Mouse (Mus musculus): Measurements from ENCODE around the gene Greb1.

The Greb1 gene

DNA sequence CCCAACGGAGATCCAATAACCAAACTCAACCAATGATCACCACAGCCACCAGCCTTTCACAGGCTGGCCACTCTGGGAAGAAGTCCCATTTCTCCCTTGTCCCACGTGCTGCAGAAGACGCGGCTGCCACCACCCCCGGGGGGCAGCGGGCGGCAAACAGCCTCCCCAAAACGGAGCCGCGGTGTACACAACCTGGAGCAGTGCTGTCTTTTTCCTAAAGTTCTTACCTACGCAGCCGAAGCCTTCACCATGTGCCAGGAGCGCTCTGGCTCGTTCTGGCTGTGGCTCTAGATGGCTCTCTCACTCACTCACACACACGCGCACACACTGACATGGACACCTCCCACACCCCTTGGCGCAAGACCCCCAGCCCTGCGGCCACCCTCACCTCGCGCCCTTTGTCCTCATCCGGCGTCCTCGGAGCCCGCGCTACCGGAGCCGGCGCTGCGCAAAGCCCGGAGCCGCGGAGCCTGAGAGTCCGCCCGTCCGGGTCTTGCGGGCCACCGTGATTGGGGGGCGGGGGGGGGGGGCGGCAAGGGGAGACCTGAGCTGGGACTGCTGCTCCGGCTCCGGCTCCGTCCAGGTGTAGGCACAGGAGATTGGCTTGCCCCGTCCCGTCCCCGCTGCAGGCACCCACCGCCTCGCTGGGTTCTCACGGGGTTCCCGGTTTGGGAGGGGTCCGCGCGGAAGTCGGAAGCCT is at the start of gene Greb1:
Gene Greb1, minus strand, starts transcription at position 628 of the 700 bp plus-strand sequence.
- no peak for DNase-seq

DNA sequence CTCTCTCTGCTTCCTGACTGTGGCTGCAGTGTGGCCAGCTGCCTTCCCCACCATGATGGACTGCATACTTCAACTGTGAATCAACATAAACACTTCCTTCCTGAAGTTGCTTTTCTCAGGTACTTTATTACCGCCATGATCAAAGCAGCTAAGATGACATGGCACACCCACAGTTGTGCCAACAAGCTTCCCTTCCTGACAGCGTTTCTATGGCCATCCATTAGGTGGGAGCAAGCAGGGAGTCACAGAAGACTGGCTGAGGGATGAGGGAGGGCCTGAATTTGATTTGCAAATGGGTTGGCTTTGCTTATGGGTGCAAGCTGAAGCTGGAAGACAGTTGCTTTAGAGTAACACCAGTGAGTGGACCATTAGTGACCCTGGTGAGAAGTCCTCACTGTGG is 49.1 kb upstream of the Greb1 start:
- no peak for DNase-seq

DNA sequence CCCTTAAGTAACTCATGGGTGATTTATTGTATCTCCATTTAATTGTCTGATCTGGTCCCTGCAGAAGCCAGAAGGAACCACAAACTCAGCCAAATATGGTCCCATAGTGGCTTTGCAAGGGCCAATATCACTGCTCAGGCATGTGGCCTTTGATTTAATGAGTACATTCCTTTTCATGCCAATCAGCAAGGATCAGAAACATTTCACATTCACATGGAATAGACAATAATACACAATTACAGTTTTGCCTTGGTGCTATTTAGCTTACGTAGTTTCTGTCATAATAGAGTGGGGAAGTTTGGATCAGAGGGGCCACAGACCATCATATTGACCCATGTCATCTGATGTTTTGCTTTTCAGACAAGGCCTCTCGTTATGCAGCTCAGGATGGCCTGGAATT is 47.8 kb upstream of the Greb1 start:
- DNase-seq = no peak

DNA sequence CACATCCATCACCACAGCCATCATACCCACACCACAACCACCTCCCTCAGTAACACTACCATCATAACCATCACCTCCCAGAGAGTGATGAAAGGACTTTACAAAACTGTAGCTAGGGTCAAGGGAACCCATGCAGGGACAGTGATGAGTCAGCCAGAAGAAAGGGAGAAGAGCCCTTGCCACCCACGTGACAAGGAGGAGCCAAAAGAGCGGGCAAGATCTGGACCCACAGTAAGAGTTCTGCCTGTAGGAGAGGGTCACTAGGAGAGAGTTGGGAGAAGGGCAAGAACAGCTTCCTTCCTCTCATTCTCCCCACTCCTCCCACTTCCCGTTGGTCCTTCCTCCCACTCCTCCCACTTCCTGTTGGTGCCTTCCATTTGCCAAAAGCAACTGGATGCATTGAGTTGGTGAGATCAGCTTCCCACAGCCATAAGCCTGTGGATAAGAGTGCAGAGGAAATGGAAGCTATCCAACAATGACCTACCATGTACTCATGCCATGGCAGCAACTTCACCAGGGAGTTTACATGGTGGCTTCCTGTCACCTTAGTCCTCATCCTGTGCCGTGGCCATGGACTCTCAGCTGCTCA is 46.6 kb upstream of the Greb1 start:
- no peak for DNase-seq

DNA sequence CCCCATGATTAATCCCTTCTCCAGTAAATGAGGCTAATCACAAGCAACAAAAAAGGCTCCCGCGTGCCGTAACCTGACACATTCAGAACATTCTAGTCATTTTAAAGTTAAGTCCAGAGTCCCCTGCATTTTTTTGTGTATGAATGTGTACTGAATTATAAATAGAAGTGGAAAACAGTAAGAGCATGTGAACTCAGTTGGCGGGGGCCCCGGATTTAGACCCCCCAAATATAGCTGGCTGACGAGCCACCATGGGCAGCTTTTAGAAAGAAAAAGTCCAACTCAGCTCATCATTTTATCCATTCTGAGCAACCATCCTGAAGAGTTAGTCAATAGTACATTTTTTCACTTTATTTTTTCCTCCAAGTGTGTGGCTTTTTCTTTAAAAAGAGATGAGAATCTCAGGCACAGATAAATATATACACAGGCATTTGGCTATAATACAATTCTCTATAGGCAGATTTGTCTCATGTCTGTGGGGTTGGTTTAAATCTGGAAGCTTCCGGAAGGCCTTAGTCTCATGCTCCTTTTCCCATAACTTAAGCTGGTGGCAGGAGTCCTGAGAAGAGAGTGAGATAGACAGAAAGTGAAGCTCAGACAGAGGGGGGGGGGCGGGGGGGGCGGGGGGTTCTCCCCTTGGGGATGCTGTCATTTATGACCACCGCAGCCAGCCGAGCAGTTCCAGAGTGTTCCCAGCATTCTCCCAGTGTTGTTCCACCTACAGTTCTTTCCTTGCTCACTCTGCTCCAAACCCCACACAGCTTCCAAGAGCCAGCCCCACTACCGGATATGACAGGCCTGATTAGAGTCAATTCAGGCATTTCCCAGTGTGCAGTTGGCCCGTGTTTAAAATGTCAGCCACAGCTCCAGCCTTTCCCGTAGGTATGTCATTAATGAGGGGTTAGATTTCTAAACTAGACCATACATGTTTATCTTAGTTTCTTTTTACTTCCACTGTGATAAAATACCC is 44.2 kb upstream of the Greb1 start:
- DNase-seq = no peak

DNA sequence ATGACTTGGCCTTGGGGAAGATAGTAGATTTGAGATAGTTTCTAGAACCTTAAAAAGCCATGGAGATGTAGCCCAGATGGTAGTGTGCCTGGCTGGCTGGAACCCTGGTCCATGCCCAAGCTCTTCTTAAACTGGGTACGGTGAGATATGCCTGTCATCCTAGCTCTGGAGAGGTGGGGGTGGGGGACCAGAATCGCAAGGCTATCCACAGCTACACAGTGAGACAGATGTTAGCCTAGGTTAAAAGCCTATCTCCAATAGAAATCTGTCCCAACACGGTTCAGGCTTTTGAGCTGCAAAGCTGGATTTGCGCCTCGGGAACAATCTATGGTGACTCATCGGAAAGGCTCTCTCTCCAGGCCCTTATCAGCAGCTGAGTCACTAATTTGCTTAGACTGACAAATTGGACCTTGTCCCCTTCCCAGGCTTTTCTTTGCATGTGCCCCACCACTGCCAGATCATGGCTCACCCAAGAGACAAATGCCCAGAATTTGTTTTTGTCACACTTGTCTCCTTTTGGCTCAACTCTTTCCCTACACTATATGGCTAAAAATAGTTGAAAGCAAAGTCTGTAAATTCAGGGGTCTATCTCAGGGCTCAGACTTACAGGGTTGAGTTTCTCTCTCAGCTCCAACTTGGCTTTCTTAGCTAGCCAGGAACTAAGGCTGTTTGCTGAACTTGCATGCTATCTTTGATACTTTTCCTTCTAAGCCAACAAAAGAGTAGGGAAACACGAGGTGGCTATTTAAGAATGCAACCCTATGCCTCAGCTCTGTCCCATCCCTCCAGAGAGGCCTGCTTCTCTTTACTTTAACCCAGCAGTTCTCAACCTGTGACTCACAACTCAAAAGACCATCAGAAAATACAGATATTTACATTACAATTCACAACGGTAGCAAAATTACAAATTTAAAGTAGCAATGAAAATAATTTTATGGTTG is 40.4 kb upstream of the Greb1 start:
- no peak for DNase-seq

DNA sequence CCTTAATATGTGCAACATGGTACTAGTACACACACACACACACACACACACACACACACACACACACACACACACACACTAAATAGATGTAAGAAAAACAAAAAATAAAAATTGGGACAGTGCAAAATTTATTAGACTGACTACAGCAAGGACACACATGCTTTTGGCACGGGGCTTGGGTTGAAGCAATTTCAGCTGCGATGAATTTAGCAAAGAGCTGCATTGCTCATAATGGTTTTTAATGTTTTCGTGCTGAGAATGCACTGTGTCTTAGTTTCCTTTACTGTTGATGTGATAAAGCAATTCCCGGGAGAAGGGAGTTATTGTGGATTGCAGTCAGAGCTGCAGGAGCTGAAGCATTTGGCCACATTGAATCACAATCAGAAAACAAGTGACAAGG is 37.1 kb upstream of the Greb1 start:
- DNase-seq = no peak

DNA sequence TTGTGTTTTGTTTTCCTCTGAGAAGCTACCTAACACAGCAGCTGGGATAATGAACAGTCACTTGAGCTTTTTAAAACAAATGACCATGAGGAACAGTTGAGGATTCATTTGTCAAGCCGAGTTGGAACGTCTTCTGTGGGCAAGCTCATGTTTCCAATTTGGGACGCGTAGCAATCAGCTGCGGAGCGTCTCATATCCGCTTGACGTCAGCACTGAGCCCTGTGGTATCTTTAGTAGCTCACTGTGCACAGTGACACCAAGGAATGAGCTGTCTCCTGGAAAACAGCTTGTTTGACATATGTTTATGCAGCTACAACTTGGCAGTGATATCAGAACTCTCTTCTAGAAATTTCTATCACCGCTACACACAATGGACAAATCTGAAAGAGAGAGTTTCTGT is 35.5 kb upstream of the Greb1 start:
- DNase-seq = peak; percentile 89

DNA sequence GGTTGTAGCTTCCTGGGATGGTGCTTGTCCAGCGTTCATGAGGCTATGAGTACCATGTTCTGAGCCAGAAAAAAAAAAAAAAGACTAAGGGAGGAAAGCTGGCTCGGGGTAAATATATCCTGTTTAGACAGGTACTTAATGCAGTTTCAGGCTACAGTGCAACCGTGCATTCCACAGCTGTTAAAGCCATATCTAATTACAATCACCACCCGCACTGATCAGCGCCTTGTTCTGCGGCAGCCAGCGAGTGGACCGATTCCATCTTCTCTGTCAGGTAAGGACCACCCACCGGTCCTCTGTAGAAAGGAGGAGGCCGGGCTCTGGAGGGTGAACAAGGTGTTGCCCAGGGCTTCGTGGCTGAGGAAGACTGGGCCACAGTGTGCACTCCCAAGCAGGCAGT is 34.0 kb upstream of the Greb1 start:
- peak; percentile 31 for DNase-seq

DNA sequence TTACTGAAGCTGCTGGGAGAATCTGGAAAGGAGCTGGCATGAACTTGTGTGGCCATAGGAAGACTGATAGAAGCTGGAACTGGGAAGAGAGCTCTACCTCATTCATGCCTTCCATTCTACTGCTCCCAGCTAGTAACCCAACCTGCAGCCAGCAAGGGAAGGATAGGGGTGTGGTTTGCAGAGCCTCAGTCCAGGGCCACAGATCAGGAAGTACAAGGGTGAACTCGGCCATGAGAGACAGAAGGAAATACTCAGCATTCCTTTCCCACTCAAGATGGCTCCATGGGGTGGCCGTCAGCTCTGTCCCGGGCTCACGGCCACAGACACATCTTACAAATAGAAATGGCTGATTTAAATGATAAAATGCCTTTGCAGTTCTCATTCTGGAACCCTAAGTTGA is 30.4 kb upstream of the Greb1 start:
- DNase-seq = no peak

DNA sequence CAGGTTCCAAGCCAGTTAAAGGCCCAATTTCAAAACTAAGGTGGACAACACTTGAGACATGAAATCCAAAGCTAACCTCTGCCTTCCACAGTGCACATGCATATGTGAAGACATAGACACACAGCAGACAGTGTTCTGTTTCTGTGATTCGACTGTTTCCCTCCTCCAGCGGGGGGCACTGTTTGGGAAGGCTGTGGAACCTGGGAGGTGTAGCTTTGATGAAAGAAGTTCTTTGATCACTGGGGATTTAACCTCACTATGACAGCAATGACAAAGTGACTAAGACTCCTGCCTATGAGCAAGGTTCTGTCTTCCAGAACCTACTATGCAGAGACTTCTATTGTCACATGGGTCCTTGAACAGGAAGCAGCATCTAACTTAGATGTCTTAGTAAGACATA is 29.1 kb upstream of the Greb1 start:
- DNase-seq = no peak

DNA sequence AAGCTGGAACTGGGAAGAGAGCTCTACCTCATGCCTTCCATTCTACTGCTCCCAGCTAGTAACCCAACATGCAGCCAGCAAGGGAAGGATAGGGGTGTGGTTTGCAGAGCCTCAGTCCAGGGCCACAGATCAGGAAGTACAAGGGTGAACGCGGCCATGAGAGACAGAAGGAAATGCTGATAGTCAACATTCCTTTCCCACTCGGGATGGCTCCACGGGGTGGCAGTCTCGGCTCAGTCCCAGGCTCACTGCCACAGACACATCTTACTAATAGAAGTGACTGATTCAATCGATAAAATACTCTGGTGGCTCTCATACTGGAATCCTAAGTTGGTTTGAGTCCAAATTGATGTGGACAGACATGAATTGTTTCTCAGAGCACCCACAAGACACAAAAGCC is 27.8 kb upstream of the Greb1 start:
- no peak for DNase-seq

DNA sequence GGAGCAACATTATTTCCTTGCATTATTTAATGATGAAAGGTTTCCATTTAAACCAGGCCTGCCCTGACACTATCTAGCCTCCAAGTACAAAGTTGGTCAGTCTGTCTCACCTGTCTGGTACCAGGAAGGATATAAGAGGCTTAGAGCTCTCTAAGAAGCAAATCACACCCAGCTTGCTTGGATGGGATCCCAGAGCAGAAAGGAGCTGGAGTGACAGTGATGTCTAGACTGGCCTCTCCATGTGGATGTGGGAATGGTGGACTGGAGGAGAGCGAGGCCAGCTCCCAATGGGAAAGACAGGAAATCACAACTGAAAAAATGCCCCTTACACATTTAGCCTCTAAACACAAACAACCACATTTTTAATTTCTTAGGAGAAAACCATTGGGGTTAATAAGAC is 23.0 kb upstream of the Greb1 start:
- DNase-seq = no peak

DNA sequence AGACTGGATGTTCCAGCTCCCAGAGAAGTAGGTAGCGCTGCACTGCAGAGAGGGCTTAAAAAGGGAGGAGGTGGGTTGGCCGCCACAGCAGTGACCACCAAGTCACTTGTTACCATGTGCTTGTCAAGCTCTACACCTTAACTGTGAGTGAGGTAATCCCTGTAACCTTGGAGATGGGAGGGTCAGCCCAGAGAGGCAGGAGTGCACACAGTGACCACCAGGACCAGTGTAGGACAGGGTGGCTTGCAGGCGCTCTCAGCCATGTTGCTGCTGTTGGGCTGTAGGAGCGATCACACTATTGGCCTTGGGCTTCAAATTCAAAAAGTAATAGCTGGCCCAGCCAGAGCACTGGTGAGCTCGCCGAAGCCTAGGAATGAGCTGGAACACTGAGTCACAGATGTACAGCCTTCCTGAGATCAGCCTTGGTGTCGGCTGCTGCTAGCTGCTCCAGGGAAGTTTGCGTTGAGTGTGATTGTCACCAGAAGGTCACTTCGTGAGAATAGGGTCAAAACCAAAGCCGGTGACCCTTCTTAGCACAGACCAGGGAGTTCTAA is 21.6 kb upstream of the Greb1 start:
- DNase-seq = no peak

DNA sequence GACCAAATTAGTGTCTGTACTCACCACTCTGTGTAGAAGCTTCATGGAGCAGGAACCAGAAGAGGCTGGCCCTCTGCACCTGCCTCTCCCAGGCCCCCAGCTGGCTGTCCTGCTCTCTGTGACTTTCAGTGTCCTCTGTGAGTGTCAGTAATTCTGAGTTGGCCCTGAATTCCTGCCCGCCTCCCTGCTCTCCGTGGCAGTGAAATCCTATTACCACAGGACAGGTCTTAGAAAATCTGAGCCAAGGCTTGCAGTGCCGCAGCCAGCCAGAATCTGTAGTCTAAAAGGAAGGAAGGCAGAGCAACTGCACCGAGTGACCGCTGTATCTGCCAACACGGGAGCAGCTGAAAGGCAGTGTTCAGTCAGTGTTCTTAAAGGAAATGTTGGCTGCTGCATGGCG is 20.1 kb upstream of the Greb1 start:
- peak; percentile 44 for DNase-seq

DNA sequence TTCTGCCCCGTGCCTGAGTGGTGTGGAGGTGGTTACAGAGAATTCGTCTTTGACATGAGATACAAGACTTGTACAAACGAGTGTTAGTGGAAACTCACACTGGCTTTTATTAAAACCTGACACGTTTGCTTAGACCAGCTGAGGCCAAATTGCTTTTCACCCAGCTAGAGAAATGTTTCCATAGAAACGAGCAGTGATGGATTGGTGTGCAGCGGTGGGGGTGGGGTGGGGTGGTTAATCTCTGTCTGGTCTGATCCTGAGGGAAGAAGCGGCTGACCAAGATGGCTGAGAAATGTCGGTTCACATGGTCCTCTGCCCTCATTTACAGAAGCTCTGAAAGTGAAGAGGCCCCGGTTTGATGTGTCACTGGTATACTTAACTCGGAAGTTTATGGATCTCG is 17.8 kb upstream of the Greb1 start:
- DNase-seq = no peak

DNA sequence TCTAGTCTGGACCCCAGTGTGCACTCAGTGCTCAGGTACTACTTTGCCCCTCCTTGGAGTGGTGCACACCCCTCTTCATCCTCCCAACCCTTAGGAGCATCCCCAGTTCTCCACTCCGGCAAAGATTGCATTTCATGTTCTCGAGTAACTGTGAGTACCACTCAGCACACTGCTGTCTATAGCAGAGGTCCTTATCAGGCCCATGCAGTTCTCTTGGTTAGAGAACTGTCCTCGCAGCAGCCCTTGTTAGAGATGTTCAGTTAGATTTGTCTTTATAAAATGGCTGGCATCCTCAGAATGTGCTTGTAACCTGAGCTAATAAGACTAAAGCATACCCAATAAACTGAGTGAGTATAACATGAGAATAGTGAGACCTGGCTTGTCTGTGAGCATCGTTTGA is 16.5 kb upstream of the Greb1 start:
- DNase-seq = peak; percentile 2

DNA sequence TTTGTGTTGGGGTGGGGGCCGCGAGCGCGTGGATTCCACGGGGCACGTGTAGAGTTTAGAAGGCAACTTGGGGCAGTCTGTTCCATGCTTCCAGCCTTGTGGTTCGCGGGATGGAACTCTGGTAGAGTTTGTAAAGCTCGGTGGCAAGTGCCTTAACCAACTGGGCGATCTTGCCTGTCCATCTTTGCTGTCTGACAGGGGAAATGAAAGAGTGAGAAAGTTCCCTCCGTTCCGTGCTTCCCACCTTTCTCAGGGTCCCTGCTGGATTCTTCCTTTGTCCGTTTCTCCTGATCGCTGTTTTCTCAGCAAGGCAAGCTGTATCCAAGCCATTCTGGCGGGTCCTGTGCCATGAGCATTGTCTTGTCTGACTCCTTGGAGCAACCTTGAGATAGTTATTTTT is 10.8 kb upstream of the Greb1 start:
- no peak for DNase-seq

DNA sequence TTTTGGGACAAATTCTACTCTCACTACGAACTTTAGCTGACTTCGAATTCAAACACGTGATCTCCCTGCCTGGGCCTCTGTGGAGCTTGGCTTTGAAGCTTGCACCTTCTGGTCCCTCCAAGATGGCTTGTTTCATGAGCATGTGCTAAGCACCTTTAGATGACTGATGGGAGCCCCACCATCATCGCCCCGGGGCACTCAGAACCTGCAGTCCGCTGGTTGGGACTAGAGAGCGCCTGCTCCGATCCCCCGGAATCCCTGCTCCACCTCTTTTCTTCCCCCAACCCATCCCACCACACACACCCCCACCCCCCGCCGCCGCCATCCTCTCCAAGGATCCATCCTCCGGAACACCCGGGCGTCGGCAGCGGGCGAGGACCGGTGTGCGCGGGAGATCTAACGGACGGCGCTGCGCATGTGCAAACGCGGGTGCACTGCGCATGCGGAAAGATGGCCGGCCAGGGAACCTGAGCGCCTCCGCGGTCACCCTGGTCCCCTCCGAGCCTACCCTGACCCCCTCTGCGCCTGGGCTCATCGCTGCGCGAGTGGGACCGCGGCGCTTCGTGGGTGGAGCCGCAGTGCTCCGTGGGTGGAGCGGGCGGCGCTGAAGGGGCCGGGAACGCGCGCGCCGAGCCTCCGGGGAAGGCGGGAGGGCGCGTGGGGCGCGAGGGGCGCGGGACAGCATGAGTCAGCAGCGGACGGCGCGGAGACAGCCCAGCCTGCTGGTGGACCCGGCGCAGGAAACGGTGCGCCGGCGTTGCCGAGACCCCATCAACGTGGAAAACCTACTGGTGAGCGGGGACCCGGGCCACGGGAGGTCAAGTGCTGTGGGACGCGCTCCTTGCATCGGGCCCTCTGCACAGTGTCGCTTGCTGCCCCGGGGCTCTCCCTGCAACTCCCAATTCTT is 10.1 kb upstream of the Greb1 start, which contains the start of gene E2f6:
Gene E2f6, plus strand, starts transcription at position 439 of the 907 bp plus-strand sequence.
- DNase-seq = peak; percentile 89

DNA sequence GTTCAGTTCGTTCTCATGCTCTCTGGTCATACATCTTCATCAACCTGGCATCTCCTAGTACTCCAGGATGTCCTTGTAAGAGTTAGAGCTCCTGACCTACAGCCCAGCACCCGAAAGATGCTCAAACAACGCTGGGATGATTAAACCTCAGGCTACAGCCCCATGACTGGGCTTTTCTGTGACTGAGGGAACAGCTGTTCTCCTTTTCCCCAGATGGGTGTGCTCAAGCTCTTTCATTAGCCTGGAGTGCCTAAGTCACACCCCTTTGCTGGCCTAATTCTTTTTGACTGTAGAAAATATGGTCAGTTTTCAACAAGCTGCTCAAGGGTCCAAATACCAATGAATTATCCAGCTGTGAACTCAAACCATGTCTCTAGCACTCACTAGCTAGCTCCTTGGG is 7.4 kb upstream of the Greb1 start:
- peak; percentile 12 for DNase-seq

DNA sequence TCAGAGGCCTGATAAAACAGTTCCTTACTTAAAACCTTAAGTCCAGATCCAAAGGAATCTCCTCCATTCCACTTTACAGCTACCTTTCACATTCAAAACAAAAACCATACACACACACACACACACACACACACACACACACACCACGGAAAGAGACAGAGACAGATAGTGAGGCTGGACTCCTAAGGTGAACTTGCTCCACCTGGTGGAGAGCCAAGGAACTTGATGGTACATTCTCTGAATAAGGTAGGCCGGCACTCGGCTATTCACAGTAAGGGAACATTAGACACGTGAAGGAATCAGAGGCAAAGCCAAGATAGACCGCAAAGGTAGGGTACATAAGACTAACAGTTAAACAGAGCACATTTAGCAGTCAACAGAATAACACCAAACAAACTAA is 4.8 kb upstream of the Greb1 start:
- peak; percentile 75 for DNase-seq
